Mouse (Mus musculus) lung, postnatal 0 days (tissue): ENCODE results near the gene Sp6.

Source experiments
- CTCF ChIP-seq: IDR thresholded peaks from 2 replicates; pipeline ENCODE4 v1.5.1; 2016; ENCODE audit warnings: antibody characterized with exemption, mild to moderate bottlenecking
- EP300 ChIP-seq: IDR thresholded peaks from 2 replicates; pipeline ENCODE4 v1.6.1; 2016; ENCODE audit warnings: antibody characterized with exemption, mild to moderate bottlenecking, control low read depth

DNA sequence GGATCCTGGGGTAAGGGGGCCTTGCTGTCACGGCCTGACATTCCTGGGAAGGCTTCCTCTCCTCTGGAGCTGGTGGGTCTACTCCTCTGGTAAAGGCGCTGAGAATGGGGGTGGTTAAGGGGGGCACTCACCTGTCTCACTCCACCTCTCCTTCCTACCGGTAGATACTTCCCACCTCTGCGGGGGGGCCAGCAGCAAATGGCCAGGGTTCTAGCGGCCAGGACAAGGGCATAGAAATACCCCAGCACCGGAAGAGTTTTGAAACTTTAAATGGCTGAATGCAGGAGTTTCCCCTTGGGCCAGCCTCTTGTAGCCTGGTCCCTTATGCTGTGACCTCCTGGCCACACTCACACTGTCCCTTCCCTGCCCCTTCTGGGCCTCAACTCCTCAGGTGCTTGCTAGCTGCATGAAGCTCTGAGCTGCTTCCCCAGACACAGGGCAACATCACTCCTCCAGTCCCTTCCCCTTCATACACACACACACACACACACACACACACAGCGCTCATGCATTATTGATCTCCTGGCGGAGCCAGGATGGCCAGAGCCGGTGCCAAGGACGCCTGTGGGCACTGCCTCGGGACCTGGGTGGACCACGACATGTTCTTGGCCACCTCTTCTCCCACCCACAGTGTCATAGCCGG is 37.9 kb downstream of the Sp6 start:
- no peak for TF ChIP-seq CTCF
- no peak for TF ChIP-seq EP300
